Mouse (Mus musculus) megakaryocyte, embryonic 14.5 days (primary cell): ENCODE data around the gene Mfsd4b3. TPM values are rescaled to one million over a fixed set of nuclear protein-coding genes. Genes with fewer than 3 reads are reported as not detected.
"Not testable (repeated sequence)": the region's sequence is repeated elsewhere in the genome, so short reads cannot be mapped to it uniquely, and the experiment has no call there.

ENCODE experiments used
- H3K27me3 ChIP-seq: replicated peaks from 2 replicates; pipeline ENCODE3; 2012; ENCODE audit warnings: inconsistent platforms
- H3K36me3 ChIP-seq: replicated peaks from 2 replicates; pipeline ENCODE3; 2012; ENCODE audit warnings: low read length, inconsistent platforms, mixed read lengths
- H3K4me1 ChIP-seq: 2 replicates; pipeline ENCODE4 v1.6.1; 2012; ENCODE audit warnings: inconsistent platforms
- H3K4me3 ChIP-seq: replicated peaks from 2 replicates; pipeline ENCODE3; 2012; ENCODE audit warnings: moderate library complexity, mild to moderate bottlenecking, inconsistent platforms
- H3K9me3 ChIP-seq: 2 replicates; pipeline ENCODE4 v1.6.1; 2012; ENCODE audit warnings: inconsistent platforms
- FLI1 ChIP-seq: IDR thresholded peaks from 2 replicates; pipeline ENCODE4 v1.6.1; 2012; ENCODE audit warnings: low read length, inconsistent platforms, mixed read lengths
- GATA1 ChIP-seq: IDR thresholded peaks from 3 replicates; pipeline ENCODE4 v1.6.1; 2012; ENCODE audit warnings: mixed read lengths, low read length, inconsistent platforms, borderline replicate concordance
- polyA plus RNA-seq: library from polyadenylated mRNA; stranded (reverse); fragments of >175 nt; gene quantifications from 2 replicates; pipeline ENCODE4 v1.2.3, GENCODE M21; 2012; ENCODE audit warnings: low replicate concordance; ENCODE audit not compliant: insufficient read depth

Mfsd4b3 gene
- polyA plus RNA-seq, 1 experiment, result not detected

DNA sequence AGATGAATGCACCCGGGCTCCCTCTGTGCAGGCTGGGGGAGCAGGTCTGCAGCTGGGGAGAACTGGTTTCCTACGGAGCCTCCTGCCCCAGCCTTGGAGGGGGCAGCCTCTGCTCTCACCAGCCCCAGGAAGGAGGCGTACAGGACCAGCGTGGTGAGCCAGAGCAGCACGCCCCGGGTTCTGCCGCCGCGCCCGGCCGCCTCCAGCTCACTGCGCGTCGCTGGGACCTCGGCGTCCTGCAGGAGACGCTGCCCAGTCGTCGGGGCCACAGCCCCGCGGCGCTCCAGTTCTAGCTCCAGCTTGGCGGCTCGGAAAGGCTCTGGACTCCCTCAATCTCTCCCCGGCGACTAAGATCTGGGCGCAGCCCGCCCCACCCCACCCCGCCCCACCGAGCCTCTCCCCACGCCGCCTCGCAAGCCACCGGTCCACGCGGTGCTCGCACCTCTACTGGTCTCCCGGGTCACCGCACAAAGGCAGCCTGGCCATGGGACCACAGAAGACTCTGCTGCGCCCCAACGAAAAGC, 33.3 kb downstream of the Mfsd4b3 start, which contains the start of gene Mfsd4b2:
TSS of gene Mfsd4b2 (minus strand) at position 308 of the 524 bp plus-strand sequence.
- TF ChIP-seq FLI1, result no peak
- TF ChIP-seq GATA1, result no peak
- H3K4me1 ChIP-seq, result peaks cover 9% of the 10 kb centered on the region
- no peaks in the 10 kb centered on the region for H3K36me3 ChIP-seq
- peaks cover 27% of the 10 kb centered on the region for H3K27me3 ChIP-seq
- no peaks in the 10 kb centered on the region for H3K9me3 ChIP-seq
- peak within 1 kb of the TSS; percentile 88 for H3K4me3 ChIP-seq

DNA sequence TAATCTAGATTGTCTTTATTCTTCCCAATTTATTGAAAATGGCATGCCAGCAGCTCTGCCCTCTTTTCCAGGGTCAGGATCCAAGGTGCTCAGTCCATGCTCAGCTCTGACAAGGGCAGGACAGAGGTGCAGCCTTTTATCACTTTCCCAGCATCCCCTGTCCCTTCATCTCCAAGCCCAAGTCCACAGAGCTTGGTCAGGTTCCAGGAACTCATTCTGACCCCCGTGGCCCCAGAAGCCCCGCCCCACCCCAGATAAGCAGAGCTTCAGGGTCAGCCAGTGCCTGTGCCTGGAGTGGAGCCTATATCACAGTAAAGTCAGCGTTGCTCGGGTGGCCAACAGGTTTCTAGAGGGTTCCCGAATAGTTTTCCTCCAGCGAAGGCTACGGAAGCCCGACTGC, 35.4 kb downstream of the Mfsd4b3 start:
- H3K4me3 ChIP-seq, H3K9me3 ChIP-seq, H3K36me3 ChIP-seq, H3K4me1 ChIP-seq: not testable (repeated sequence)
- peaks cover 30% of the 10 kb centered on the region for H3K27me3 ChIP-seq

DNA sequence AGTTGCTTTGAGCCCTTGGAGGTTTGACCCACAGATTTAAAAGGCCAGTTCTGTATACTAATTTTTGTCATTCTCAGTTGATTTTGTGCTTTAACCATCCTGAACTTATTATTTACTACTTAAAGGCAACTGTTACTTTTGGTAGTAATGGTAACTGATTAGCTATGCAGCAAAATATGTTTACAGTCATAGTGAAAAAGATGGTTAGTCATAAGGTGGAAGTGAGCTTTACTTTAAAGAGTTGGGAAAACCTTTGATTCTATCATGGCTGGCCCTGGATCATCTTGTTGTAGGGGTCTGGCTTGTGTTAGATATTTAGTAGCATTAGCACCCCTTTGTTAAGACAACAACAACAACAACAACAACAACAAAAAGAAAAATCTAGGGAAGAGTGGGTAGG, 47.3 kb downstream of the Mfsd4b3 start:
- peaks cover 17% of the 10 kb centered on the region for H3K4me1 ChIP-seq
- TF ChIP-seq GATA1, result no peak
- no peak for TF ChIP-seq FLI1
- H3K9me3 ChIP-seq, result no peaks in the 10 kb centered on the region
- no peaks in the 10 kb centered on the region for H3K36me3 ChIP-seq
- H3K27me3 ChIP-seq, result peaks cover 2% of the 10 kb centered on the region
- H3K4me3 ChIP-seq, result no peak overlapping the region

DNA sequence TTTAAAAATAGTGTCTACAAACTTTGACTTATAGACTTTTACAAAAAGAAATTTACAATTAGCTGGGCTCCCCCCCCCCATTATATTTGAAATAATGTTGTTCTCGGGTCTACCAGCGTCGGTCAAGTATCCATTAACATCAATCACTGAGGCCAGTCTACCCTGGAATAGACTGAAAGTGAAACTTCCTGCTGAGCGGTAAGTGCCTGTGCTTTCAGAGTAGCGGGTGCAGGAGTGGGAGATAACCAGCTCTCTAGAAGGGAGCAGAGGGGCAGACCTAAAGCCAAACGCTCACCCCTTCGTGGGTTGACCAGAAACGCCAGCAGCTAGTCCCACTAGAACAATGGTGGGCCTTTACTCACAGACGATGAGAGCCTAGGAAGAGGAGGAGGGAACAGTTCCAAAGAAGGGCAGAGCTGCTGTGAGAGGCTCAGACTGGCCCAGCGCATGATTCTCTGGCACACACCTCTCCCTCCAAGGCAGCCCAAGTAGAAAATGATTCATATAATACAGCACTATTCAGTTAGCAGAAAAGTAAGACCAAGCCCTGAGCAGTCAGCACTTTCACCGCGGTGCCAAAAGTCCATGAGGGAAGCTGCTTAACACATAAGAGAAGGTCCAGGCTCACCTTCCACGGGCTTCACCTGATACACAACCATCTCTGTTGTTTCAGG, 51.0 kb downstream of the Mfsd4b3 start:
- no peak for TF ChIP-seq GATA1
- no peak for TF ChIP-seq FLI1
- Histone ChIP-seq H3K36me3 (no peaks in the 10 kb centered on the region), H3K9me3 (no peaks in the 10 kb centered on the region), H3K4me1 (peaks cover 13% of the 10 kb centered on the region), H3K27me3 (peaks cover 6% of the 10 kb centered on the region), H3K4me3 (peak overlapping the region; percentile 83)

DNA sequence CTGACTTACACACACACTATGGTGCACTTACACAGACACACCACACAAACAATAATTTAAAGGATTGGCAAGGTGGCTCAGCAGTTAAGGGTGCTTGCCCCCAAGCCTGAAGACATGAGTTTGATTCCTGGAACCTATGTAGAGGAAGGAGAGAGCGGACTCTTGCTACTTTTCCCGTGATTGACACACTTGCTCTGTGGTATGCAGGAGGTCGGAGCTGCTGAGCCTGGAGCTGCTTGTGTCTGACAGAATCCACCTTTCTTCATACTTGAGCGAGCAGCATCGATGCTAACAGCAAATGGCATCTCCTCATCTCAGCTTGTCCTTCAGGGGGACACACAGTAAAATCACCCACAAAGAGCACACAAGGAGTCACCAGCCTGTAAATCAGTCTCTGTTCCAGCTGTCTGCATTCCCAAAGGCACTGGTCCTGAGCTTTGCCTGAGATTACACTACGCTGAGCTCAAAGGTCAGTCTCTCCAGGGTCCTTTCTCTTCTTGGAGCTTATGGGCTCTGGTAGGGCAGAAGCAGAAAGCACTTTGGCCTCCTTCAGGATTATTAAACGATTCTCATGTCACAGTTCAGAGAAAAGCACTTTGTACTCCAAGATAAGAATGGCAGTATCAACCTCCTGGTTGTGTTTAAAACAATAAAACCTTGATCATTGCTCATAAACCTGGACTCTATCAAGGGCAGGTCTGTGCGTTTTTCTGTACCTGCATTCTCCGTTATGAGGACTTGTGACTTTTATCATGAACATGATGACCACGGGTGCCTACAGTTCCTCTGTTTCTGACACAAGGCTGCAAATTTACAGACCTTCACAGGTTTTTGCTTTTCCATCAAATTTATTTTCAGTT, 52.9 kb downstream of the Mfsd4b3 start:
- Histone ChIP-seq H3K9me3 (no peaks in the 10 kb centered on the region), H3K36me3 (no peaks in the 10 kb centered on the region), H3K4me1 (peaks cover 13% of the 10 kb centered on the region), H3K4me3 (no peak overlapping the region), H3K27me3 (peaks cover 6% of the 10 kb centered on the region)
- TF ChIP-seq FLI1 (no peak), GATA1 (no peak)

DNA sequence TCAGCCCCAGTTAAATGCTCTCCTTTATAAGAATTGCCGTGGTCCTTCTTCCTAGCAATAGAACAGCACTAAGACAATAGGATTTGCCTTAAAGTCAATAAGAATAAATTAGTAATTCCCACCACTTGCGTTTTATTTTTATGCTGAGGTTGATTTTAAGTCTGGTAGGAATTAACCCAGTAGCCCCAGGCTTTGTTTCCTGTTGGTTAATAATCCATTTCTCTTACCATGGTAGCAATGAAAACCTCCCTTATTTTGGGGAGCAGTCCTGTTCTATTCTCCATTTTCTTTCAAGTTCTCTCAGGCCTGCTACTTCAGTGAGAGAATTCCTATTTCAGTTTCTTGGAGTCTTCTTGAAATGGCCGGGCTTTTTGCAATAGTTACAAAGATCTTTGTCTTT, 55.8 kb downstream of the Mfsd4b3 start:
- no peaks in the 10 kb centered on the region for H3K9me3 ChIP-seq
- peaks cover 6% of the 10 kb centered on the region for H3K27me3 ChIP-seq
- no peak overlapping the region for H3K4me3 ChIP-seq
- H3K36me3 ChIP-seq, result no peaks in the 10 kb centered on the region
- peaks cover 12% of the 10 kb centered on the region for H3K4me1 ChIP-seq
- no peak for TF ChIP-seq GATA1
- TF ChIP-seq FLI1, result no peak

DNA sequence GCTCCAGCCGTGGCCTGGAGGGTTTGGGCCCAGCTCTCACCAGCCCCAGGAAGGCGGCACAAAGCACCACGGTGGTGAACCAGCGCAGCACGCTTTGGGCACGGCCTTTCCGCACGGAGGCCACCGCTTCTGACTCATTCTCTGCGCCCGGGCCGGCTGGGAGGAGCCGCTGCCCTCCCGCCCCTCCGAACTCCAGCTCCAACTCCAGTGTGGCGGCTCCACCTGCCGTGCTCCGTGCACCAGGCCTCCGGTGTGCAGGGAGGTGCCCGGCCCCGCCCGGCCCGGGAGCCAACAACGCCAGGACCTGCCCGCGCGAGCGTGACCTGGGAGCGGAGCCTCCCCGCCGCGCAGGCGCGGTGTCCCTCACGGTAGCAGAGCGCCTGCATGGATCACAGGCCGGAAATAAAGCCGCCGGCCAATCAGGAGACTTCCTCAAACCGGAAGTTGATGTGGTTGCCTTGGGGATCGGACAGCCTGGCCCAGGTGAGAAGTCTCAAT, 61.0 kb downstream of the Mfsd4b3 start, which contains the start of gene Mfsd4b4:
TSS of gene Mfsd4b4 (minus strand) at position 365 of the 498 bp plus-strand sequence.
- Histone ChIP-seq H3K36me3 (no peaks in the 10 kb centered on the region), H3K4me3 (peak within 1 kb of the TSS; percentile 94), H3K4me1 (peaks cover 35% of the 10 kb centered on the region), H3K27me3 (no peaks in the 10 kb centered on the region), H3K9me3 (0 out of 2 replicates have a peak, but pooled peaks cover 3% of the 10 kb centered on the region)
- TF ChIP-seq FLI1 (peak; percentile 47; the same call in 1 of the 2 replicates), GATA1 (no peak)

Other genes with a start within 250 kb of the Mfsd4b3 start
- gene Rev3l, start 228.0 kb downstream of the Mfsd4b3 start, polyA plus RNA-seq, result 0.91 TPM in 1 of 2 replicates, not detected in the other
- gene Mfsd4b4, start 60.9 kb downstream of the Mfsd4b3 start, polyA plus RNA-seq, result 0.30 TPM in 1 of 2 replicates, not detected in the other
- not detected in 2 replicates for gene Mfsd4b2, start 33.2 kb downstream of the Mfsd4b3 start, polyA plus RNA-seq
- gene Mfsd4b5, start 26.5 kb upstream of the Mfsd4b3 start, polyA plus RNA-seq, result 0.79 TPM in 1 of 2 replicates, not detected in the other
- gene Mfsd4b1, start 65.1 kb upstream of the Mfsd4b3 start, polyA plus RNA-seq, result not detected in 2 replicates
- gene Slc16a10, start 182.1 kb upstream of the Mfsd4b3 start, polyA plus RNA-seq, result 7.0 and 10.9 TPM in 2 replicates